Mouse (Mus musculus) forebrain, embryonic 13.5 days (tissue): ENCODE results near the gene Pgrmc2. TPM values are rescaled to one million over a fixed set of nuclear protein-coding genes. Genes with fewer than 3 reads are reported as not detected.

Experiments
- ATAC-seq: fragments of 200-750 bp; cut with Nextera tagmentation; 2 replicates; pipeline ENCODE4 v1.8.0; 2017
- H3K27ac ChIP-seq: fragments of 300-500 bp; sonication (generic); 2 replicates; pipeline ENCODE4 v1.5.1; 2015; ENCODE audit warnings: inconsistent platforms, mild to moderate bottlenecking, moderate library complexity
- H3K27me3 ChIP-seq: fragments of 300-500 bp; sonication (generic); 2 replicates; pipeline ENCODE4 v1.6.1; 2015; ENCODE audit warnings: mild to moderate bottlenecking, inconsistent platforms
- H3K36me3 ChIP-seq: fragments of 300-500 bp; sonication (generic); 2 replicates; pipeline ENCODE4 v1.6.1; 2015; ENCODE audit warnings: mild to moderate bottlenecking, inconsistent platforms; ENCODE audit not compliant: poor library complexity, severe bottlenecking
- H3K4me1 ChIP-seq: fragments of 300-500 bp; sonication (generic); 2 replicates; pipeline ENCODE4 v1.6.1; 2015; ENCODE audit warnings: inconsistent platforms
- H3K4me2 ChIP-seq: fragments of 300-500 bp; sonication (generic); 2 replicates; pipeline ENCODE4 v1.6.1; 2015; ENCODE audit warnings: inconsistent platforms, mild to moderate bottlenecking, moderate library complexity
- H3K4me3 ChIP-seq: fragments of 300-500 bp; sonication (generic); 2 replicates; pipeline ENCODE4 v1.5.1; 2015; ENCODE audit warnings: mild to moderate bottlenecking, inconsistent platforms
- H3K9ac ChIP-seq: fragments of 300-500 bp; sonication (generic); 2 replicates; pipeline ENCODE4 v1.6.1; 2015; ENCODE audit warnings: mild to moderate bottlenecking, inconsistent platforms
- H3K9me3 ChIP-seq: fragments of 300-500 bp; sonication (generic); replicated peaks from 2 replicates; pipeline ENCODE4 v1.6.1; 2016; ENCODE audit warnings: inconsistent platforms
- WGBS: fragments of 180-500 bp; shearing (Covaris S2); methylation state at CpG from one replicate; pipeline ENCODE4 v1.1.7; 2015; 5-methylcytosine and 5-hydroxymethylcytosine counted together
- polyA plus RNA-seq: library from polyadenylated mRNA; unstranded; fragments of >200 nt; fragmentation: Nextera tagmentation; extraction: Ambion mirVana; gene quantifications from 2 replicates; pipeline ENCODE4 v1.2.1, GENCODE M21; 2015

The Pgrmc2 gene
- 26.0 and 27.0 TPM in 2 replicates for polyA plus RNA-seq

DNA sequence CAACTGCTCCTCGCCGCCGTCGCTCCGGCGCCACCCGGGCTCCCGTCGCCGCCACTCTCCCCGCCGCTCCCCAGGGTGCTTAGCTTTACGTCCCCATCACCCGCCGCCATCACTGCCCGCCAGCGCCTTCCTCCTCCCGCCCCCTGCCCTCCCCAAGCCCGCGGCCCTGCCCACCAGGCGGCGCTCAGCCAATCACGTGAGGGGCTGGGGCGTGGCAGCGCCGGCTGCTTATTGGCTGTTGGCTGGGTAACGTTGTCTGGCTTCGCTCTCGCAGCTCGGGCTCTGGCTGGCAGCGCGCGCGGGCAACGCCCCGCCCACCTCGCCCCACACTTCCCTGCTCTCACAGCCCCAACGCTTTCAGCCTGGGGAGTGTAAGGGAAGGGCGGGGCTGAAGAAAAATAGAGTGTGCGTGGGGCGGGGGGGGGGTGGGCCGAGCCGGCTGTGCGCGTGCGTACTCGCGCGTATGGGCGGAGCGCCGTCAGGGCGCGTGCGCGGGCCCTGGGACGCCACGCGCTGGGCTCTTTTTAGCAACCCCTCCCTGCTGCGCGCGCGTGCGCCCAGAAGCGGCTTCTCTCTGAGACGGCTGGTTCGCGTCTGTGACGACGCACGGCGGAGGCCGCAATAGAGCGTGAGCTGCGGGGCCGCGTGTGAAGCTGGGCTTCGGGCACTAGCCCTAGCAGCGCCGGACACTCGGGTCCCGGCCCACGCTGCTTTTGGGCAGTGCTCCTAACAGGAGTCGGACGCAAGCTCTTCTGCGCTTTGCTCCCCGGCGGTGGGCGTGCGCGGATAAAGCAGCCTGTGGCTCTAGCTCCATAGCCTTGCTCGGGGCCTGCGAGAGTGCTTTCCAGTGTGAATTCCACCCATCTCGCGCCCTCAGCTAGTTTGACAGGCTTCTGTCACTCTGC is at the start of gene Pgrmc2:
Pgrmc2 (minus strand) TSS at position 162 of the 905 bp plus-strand sequence.
- Histone ChIP-seq H3K27me3 (no peaks in the 10 kb centered on the region), H3K36me3 (no peaks in the 10 kb centered on the region), H3K4me2 (peak within 1 kb of the TSS; percentile 85), H3K4me1 (peaks cover 17% of the 10 kb centered on the region), H3K9ac (peak within 1 kb of the TSS; percentile 90), H3K4me3 (peak within 1 kb of the TSS; percentile 92), H3K9me3 (no peaks in the 10 kb centered on the region), H3K27ac (peak within 1 kb of the TSS; percentile 90)
- peak; percentile 99 for ATAC-seq
- under 1% methylated on average over 50 of the region's 95 CpGs for WGBS

DNA sequence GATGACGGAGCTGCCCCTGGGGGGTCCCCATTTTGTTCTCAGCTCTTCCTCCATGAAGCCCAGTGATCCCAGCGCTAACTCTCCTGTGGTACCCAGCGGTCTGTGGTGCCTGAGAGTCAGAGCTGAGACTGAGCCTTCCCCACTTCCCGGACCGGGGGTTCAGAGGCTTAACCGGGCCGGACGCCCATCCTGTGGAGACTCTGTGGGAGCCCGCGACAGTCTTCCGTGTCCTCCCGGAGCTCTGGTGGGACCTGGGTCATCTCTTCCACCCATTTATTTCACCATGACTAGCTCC is 41.1 kb upstream of the Pgrmc2 start:
- ATAC-seq: peak; percentile 56
- Histone ChIP-seq H3K9ac (peak overlapping the region; percentile 21; the same call in 1 of the 2 replicates), H3K27me3 (no peaks in the 10 kb centered on the region)

DNA sequence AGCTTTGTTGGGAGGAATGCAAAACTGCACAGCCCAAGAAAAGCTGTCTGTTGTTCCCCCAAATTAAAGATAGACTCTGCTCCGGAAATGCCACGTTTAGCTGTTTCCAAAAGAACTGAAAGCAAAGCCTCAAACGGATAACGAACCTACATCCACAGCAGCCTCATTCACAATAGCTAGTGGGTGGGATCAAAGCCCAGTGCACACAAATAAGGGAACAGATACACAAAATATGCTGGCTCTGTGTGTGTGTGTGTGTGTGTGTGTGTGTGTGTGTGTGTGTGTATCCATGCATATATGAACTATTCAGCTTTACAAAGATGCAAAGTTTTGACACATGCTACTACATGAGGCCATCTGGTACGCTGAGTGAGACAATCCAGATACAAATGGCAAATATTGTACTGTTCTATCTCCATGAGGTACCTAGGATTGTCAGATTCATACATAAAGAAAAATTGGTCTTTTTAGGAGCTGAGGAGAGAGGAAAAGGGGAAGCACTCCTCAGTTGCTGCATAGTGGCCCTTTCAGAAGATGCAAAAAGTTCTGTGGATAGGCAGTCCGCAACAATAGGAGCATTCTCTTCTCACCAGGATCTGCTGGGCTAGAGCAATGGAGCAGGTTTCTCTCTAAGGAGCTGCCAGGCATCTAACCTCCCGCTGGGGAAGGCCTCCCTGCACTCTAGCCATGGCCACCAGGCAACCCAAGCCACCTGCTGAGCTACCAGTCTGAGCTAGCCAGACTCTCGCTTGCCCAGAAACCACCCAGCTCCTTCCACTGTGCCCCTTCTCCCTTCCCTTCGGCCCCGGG is 40.5 kb upstream of the Pgrmc2 start:
- no peaks in the 10 kb centered on the region for H3K27me3 ChIP-seq
- H3K4me2 ChIP-seq: peak overlapping the region; percentile 47
- no peaks in the 10 kb centered on the region for H3K36me3 ChIP-seq
- H3K4me1 ChIP-seq: peaks cover 14% of the 10 kb centered on the region
- peak; percentile 75 for ATAC-seq
- H3K9me3 ChIP-seq: no peaks in the 10 kb centered on the region
- no peak overlapping the region for H3K27ac ChIP-seq
- 12% methylated on average over 10 of the region's 10 CpGs for WGBS
- no peak overlapping the region for H3K4me3 ChIP-seq
- H3K9ac ChIP-seq: peak overlapping the region; percentile 21; the same call in 1 of the 2 replicates

More for the DNA sequence above, 41.1 kb upstream of the Pgrmc2 start:
- H3K4me1 ChIP-seq: peaks cover 14% of the 10 kb centered on the region
- H3K9me3 ChIP-seq: no peaks in the 10 kb centered on the region
- H3K27ac ChIP-seq: no peak overlapping the region
- WGBS: 11% methylated on average over 12 of the region's 12 CpGs
- H3K4me3 ChIP-seq: no peak overlapping the region; the same call in 1 of the 2 replicates
- H3K36me3 ChIP-seq: no peaks in the 10 kb centered on the region
- H3K4me2 ChIP-seq: peak overlapping the region; percentile 47

- no peak for ATAC-seq
- Histone ChIP-seq H3K36me3 (no peaks in the 10 kb centered on the region), H3K9ac (no peak overlapping the region), H3K4me2 (no peak overlapping the region), H3K9me3 (no peaks in the 10 kb centered on the region), H3K27me3 (no peaks in the 10 kb centered on the region), H3K4me3 (no peak overlapping the region), H3K4me1 (0 out of 2 replicates have a peak, but pooled peaks cover 3% of the 10 kb centered on the region), H3K27ac (no peak overlapping the region)
- 79% methylated on average over 5 of the region's 5 CpGs for WGBS
These were observed 35.3 kb upstream of the Pgrmc2 start for GRCm38 (mm10) chr3:41118173-41118572.

- no peak overlapping the region for H3K4me2 ChIP-seq
- H3K36me3 ChIP-seq: no peaks in the 10 kb centered on the region
- no peak overlapping the region for H3K4me3 ChIP-seq
- no peak overlapping the region for H3K27ac ChIP-seq
- H3K9me3 ChIP-seq: no peaks in the 10 kb centered on the region
- no peaks in the 10 kb centered on the region for H3K27me3 ChIP-seq
- no peak for ATAC-seq
- H3K9ac ChIP-seq: no peak overlapping the region
- no peaks in the 10 kb centered on the region for H3K4me1 ChIP-seq
These were observed 34.6 kb upstream of the Pgrmc2 start for GRCm38 (mm10) chr3:41117447-41117846.

DNA sequence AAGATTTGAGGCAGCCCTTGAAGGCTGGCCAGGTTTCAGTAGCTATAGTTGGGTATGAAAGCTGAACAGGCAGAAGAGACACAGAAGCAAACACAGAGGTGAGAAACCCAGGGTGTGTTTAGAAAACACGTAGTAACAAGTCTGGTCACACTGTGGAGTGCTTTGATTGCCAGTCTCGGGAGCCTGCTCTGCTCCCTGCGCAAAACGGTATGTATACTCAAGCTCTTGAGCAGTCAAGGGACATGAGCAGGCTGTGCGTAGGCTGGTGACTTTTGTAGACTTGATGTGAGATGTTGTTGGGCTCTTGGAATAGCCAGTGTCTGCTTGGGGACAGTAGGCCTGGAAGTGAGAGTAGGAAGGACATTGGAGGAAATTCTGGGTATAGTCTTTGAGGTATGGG is 30.3 kb upstream of the Pgrmc2 start:
- H3K27me3 ChIP-seq: no peaks in the 10 kb centered on the region
- no peaks in the 10 kb centered on the region for H3K36me3 ChIP-seq
- WGBS: 89% methylated on average over 5 of the region's 5 CpGs
- ATAC-seq: no peak
- H3K4me1 ChIP-seq: no peaks in the 10 kb centered on the region
- no peaks in the 10 kb centered on the region for H3K9me3 ChIP-seq
- no peak overlapping the region for H3K9ac ChIP-seq
- H3K27ac ChIP-seq: no peak overlapping the region
- H3K4me2 ChIP-seq: no peak overlapping the region
- H3K4me3 ChIP-seq: no peak overlapping the region

DNA sequence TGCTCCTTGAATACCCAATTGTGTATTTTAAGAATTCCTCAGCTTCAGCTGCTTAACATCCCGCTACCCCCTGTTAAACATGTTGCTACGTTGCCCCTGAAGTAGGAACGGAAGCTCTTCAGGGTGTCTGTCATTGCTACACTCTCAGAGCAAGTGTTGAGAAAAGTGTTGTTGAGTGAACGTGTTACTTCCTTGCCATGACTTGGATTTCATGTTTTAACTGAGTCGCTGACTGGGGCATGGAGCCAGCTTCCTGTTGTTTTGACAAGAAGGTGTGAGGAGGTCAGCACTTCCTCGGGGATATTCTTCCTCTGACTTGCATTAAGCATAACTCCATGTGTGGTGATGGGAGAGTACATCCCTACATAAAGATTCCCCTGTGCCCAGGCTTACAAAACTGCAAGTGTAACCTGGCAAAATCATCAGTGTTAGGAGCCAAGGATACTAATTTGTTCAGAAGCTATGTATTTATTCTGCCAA is 25.5 kb upstream of the Pgrmc2 start:
- Histone ChIP-seq H3K4me3 (no peak overlapping the region), H3K36me3 (no peaks in the 10 kb centered on the region), H3K4me1 (no peaks in the 10 kb centered on the region), H3K27me3 (no peaks in the 10 kb centered on the region), H3K9me3 (no peaks in the 10 kb centered on the region), H3K27ac (no peak overlapping the region), H3K9ac (no peak overlapping the region), H3K4me2 (no peak overlapping the region)
- no peak for ATAC-seq
- 71% methylated on average over 6 of the region's 6 CpGs for WGBS

DNA sequence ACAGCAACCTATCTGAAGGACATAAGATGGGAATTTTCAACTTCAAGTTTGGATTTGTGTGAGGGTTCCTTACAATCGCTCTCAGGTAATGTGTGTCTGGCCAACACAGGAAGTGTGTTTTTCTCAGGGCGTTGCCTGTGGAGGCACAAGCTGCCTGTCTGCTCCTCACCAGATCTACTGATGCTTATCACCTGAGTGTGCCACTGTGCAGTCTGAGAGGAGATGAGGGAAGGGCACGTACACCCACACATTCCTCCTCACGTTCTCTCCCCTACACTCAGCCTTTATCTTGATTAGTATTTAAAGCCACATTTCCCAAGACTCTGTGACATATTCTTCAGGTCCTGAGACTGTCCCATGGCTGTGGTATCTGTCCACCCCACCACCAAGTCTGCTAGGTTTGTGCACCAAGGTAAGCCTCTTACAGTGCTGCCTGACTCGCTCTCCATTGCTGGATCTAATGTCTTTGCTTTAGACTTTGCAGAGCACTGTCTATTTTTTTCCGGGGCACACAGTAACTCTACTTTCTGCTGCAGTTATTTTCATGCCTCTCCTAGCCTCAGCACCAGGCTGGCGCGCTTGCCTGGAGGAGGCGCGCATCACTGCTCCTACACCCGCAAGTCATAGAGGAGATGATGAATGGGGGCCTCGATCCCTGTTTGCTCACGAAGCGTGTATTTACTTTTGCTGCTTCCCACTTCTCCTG is 24.9 kb upstream of the Pgrmc2 start:
- Histone ChIP-seq H3K36me3 (no peaks in the 10 kb centered on the region), H3K27me3 (no peaks in the 10 kb centered on the region), H3K4me2 (no peak overlapping the region), H3K4me3 (no peak overlapping the region), H3K9ac (no peak overlapping the region), H3K4me1 (no peaks in the 10 kb centered on the region), H3K27ac (no peak overlapping the region), H3K9me3 (no peaks in the 10 kb centered on the region)
- 78% methylated on average over 14 of the region's 14 CpGs for WGBS
- 0 out of 2 replicates have a peak, but pooled peaks have one; percentile 50 for ATAC-seq

DNA sequence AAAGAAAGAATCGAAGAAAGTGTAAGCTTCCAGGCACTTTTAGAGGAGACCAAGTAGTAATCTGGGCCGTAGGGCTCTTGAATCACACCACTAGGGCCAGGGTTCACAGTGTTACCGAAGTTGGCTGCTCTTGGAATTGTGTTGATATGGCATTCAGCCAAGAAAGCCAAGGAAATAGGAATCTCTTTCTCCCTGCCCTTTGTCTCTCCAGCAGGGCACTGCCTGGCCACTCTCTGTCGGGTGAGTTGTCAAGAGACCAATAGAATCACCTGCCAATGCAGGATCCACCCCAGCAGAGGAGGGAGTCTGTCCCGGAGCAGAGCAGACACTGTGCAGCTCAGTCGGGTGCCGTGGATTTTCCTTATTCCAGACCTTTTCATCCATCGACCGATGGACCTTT is 19.1 kb upstream of the Pgrmc2 start:
- no peak overlapping the region for H3K27ac ChIP-seq
- H3K4me1 ChIP-seq: no peaks in the 10 kb centered on the region
- H3K4me3 ChIP-seq: no peak overlapping the region
- no peaks in the 10 kb centered on the region for H3K9me3 ChIP-seq
- WGBS: 90% methylated on average over 9 of the region's 9 CpGs
- H3K36me3 ChIP-seq: no peaks in the 10 kb centered on the region
- no peak for ATAC-seq
- H3K9ac ChIP-seq: no peak overlapping the region
- H3K27me3 ChIP-seq: no peaks in the 10 kb centered on the region
- H3K4me2 ChIP-seq: no peak overlapping the region

- no peaks in the 10 kb centered on the region for H3K9me3 ChIP-seq
- no peaks in the 10 kb centered on the region for H3K4me1 ChIP-seq
- ATAC-seq: no peak
- no peaks in the 10 kb centered on the region for H3K27me3 ChIP-seq
- no peaks in the 10 kb centered on the region for H3K36me3 ChIP-seq
- H3K9ac ChIP-seq: no peak overlapping the region
- no peak overlapping the region for H3K27ac ChIP-seq
- 77% methylated on average over 2 of the region's 2 CpGs for WGBS
- no peak overlapping the region for H3K4me3 ChIP-seq
- H3K4me2 ChIP-seq: no peak overlapping the region
These were observed 17.3 kb upstream of the Pgrmc2 start for GRCm38 (mm10) chr3:41100157-41100556.

DNA sequence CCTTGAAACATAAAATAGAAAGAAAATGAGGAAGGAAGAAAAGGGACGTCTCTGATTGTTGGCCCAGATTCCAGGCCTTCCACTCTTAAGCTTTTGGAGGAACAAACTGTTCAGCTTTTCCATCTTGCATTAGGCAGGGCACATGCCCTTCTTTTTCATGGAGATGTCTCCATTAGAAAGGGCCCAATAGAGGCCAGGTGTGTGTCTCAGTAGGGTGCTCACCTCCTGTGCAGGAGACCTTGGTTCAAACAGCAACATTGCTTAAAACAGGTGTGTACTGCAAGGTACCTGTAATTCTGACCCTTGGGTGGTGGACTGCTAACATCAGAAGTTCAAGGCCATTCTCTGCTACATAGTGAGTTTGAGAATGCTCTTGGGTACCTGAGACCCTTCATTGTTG is 16.8 kb upstream of the Pgrmc2 start:
- Histone ChIP-seq H3K4me1 (no peaks in the 10 kb centered on the region), H3K27ac (no peak overlapping the region), H3K9me3 (no peaks in the 10 kb centered on the region), H3K36me3 (no peaks in the 10 kb centered on the region), H3K4me2 (no peak overlapping the region), H3K27me3 (no peaks in the 10 kb centered on the region), H3K9ac (no peak overlapping the region), H3K4me3 (no peak overlapping the region)
- 76% methylated on average over 1 of the region's 1 CpGs for WGBS
- ATAC-seq: no peak

GRCm38 (mm10) chr3:41093210-41093609 is 10.4 kb upstream of the Pgrmc2 start:
- H3K4me2 ChIP-seq: no peak overlapping the region
- no peaks in the 10 kb centered on the region for H3K9me3 ChIP-seq
- no peak overlapping the region for H3K9ac ChIP-seq
- H3K27me3 ChIP-seq: no peaks in the 10 kb centered on the region
- H3K4me1 ChIP-seq: no peaks in the 10 kb centered on the region
- 94% methylated on average over 2 of the region's 2 CpGs for WGBS
- H3K4me3 ChIP-seq: no peak overlapping the region
- ATAC-seq: no peak
- no peak overlapping the region for H3K27ac ChIP-seq
- H3K36me3 ChIP-seq: no peaks in the 10 kb centered on the region
